Mouse (Mus musculus): Measurements from ENCODE around the gene Nme7. TPM values are rescaled to one million over a fixed set of nuclear protein-coding genes. Genes with fewer than 3 reads are reported as not detected.

The Nme7 gene
- polyA plus RNA-seq, 1 experiment from 2014 or later, result 16.1 TPM

- Histone ChIP-seq H3K27ac (no peak overlapping the region), H3K4me2 (no peak overlapping the region), H3K4me1 (replicated peaks) (no peaks in the 10 kb centered on the region; the same call in 1 of the 2 replicates), H3K9me3 (replicated peaks) (no peaks in the 10 kb centered on the region), H3K9ac (no peak overlapping the region), H3K27me3 (no peaks in the 10 kb centered on the region), H3K36me3 (no peaks in the 10 kb centered on the region), H3K4me3 (no peak overlapping the region)
- 84% methylated on average over 2 of the region's 2 CpGs for WGBS
- no peak for ATAC-seq (replicated peaks; ENCODE audit: insufficient number of reproducible peaks, insufficient read depth, low FRiP score, low read depth)
Observed at GRCm38 (mm10) chr1:164415347-164415751, 111.4 kb downstream of the Nme7 start.

GRCm38 (mm10) chr1:164416692-164417394, 112.9 kb downstream of the Nme7 start:
- Histone ChIP-seq H3K4me1 (replicated peaks) (no peaks in the 10 kb centered on the region; the same call in 1 of the 2 replicates), H3K9me3 (replicated peaks) (no peaks in the 10 kb centered on the region), H3K36me3 (no peaks in the 10 kb centered on the region), H3K4me3 (no peak overlapping the region), H3K9ac (no peak overlapping the region), H3K27me3 (no peaks in the 10 kb centered on the region), H3K4me2 (no peak overlapping the region), H3K27ac (no peak overlapping the region)
- ATAC-seq (replicated peaks; ENCODE audit: insufficient number of reproducible peaks, insufficient read depth, low FRiP score, low read depth), result no peak
- WGBS, result 65% methylated on average over 12 of the region's 12 CpGs

- Histone ChIP-seq H3K4me3 (no peak overlapping the region), H3K9ac (no peak overlapping the region), H3K4me1 (replicated peaks) (no peaks in the 10 kb centered on the region; the same call in 1 of the 2 replicates), H3K27ac (peak overlapping the region; percentile 33; the same call in 1 of the 2 replicates), H3K27me3 (no peaks in the 10 kb centered on the region), H3K4me2 (no peak overlapping the region), H3K36me3 (no peaks in the 10 kb centered on the region), H3K9me3 (replicated peaks) (no peaks in the 10 kb centered on the region)
- no peak for ATAC-seq (replicated peaks; ENCODE audit: insufficient number of reproducible peaks, insufficient read depth, low FRiP score, low read depth)
- 40% methylated on average over 3 of the region's 3 CpGs for WGBS
Observed at GRCm38 (mm10) chr1:164417604-164418003, 113.7 kb downstream of the Nme7 start.

- no peaks in the 10 kb centered on the region for H3K36me3 ChIP-seq
- no peaks in the 10 kb centered on the region for H3K27me3 ChIP-seq
- no peak overlapping the region for H3K4me3 ChIP-seq
- no peak overlapping the region for H3K4me2 ChIP-seq
- ATAC-seq (replicated peaks; ENCODE audit: insufficient number of reproducible peaks, insufficient read depth, low FRiP score, low read depth), result no peak
- no peak overlapping the region for H3K9ac ChIP-seq
- H3K9me3 ChIP-seq (replicated peaks), result no peaks in the 10 kb centered on the region
- no peak overlapping the region for H3K27ac ChIP-seq
- H3K4me1 ChIP-seq (replicated peaks), result peaks cover 2% of the 10 kb centered on the region; the same call in 1 of the 2 replicates
- 85% methylated on average over 10 of the region's 10 CpGs for WGBS
Observed at GRCm38 (mm10) chr1:164418320-164418719, 114.4 kb downstream of the Nme7 start.

- no peak overlapping the region for H3K9ac ChIP-seq
- WGBS, result 74% methylated on average over 8 of the region's 8 CpGs
- ATAC-seq (replicated peaks; ENCODE audit: insufficient number of reproducible peaks, insufficient read depth, low FRiP score, low read depth), result no peak
Observed at GRCm38 (mm10) chr1:164419401-164419800, 115.5 kb downstream of the Nme7 start.

GRCm38 (mm10) chr1:164420623-164421354, 116.9 kb downstream of the Nme7 start:
- Histone ChIP-seq H3K9me3 (replicated peaks) (no peaks in the 10 kb centered on the region), H3K4me1 (replicated peaks) (peaks cover 3% of the 10 kb centered on the region; the same call in 1 of the 2 replicates), H3K36me3 (no peaks in the 10 kb centered on the region), H3K4me3 (no peak overlapping the region), H3K27ac (no peak overlapping the region), H3K9ac (no peak overlapping the region), H3K27me3 (no peaks in the 10 kb centered on the region), H3K4me2 (no peak overlapping the region)
- ATAC-seq (replicated peaks; ENCODE audit: insufficient number of reproducible peaks, insufficient read depth, low FRiP score, low read depth), result no peak
- 70% methylated on average over 6 of the region's 6 CpGs for WGBS

More at GRCm38 (mm10) chr1:164419401-164419800, 115.5 kb downstream of the Nme7 start:
- peaks cover 3% of the 10 kb centered on the region; the same call in 1 of the 2 replicates for H3K4me1 ChIP-seq (replicated peaks)
- no peak overlapping the region for H3K4me2 ChIP-seq
- H3K4me3 ChIP-seq, result no peak overlapping the region
- H3K36me3 ChIP-seq, result no peaks in the 10 kb centered on the region
- H3K9me3 ChIP-seq (replicated peaks), result no peaks in the 10 kb centered on the region
- H3K27me3 ChIP-seq, result no peaks in the 10 kb centered on the region
- no peak overlapping the region for H3K27ac ChIP-seq

- WGBS, result 51% methylated on average over 7 of the region's 7 CpGs
- Histone ChIP-seq H3K27me3 (no peaks in the 10 kb centered on the region), H3K4me3 (no peak overlapping the region), H3K9ac (no peak overlapping the region), H3K27ac (no peak overlapping the region), H3K4me2 (no peak overlapping the region), H3K36me3 (no peaks in the 10 kb centered on the region), H3K4me1 (replicated peaks) (peaks cover 10% of the 10 kb centered on the region; the same call in 1 of the 2 replicates), H3K9me3 (replicated peaks) (no peaks in the 10 kb centered on the region)
- ATAC-seq (replicated peaks; ENCODE audit: insufficient number of reproducible peaks, insufficient read depth, low FRiP score, low read depth), result no peak; the same call in 1 of the 2 replicates
Observed at GRCm38 (mm10) chr1:164426227-164426626, 122.3 kb downstream of the Nme7 start.

GRCm38 (mm10) chr1:164427777-164428176, 123.9 kb downstream of the Nme7 start:
- no peak for ATAC-seq (replicated peaks; ENCODE audit: insufficient number of reproducible peaks, insufficient read depth, low FRiP score, low read depth)
- Histone ChIP-seq H3K4me3 (no peak overlapping the region), H3K27ac (no peak overlapping the region), H3K4me2 (no peak overlapping the region), H3K4me1 (replicated peaks) (peaks cover 10% of the 10 kb centered on the region; the same call in 1 of the 2 replicates), H3K9me3 (replicated peaks) (no peaks in the 10 kb centered on the region), H3K9ac (no peak overlapping the region), H3K27me3 (no peaks in the 10 kb centered on the region), H3K36me3 (no peaks in the 10 kb centered on the region)
- WGBS, result 74% methylated on average over 7 of the region's 7 CpGs

- Histone ChIP-seq H3K9me3 (replicated peaks) (no peaks in the 10 kb centered on the region), H3K4me1 (replicated peaks) (peaks cover 6% of the 10 kb centered on the region; the same call in 1 of the 2 replicates), H3K27ac (no peak overlapping the region), H3K36me3 (no peaks in the 10 kb centered on the region), H3K4me2 (no peak overlapping the region), H3K4me3 (no peak overlapping the region), H3K9ac (no peak overlapping the region), H3K27me3 (no peaks in the 10 kb centered on the region)
- ATAC-seq (replicated peaks; ENCODE audit: insufficient number of reproducible peaks, insufficient read depth, low FRiP score, low read depth), result no peak
- 54% methylated on average over 9 of the region's 9 CpGs for WGBS
Observed at GRCm38 (mm10) chr1:164428644-164429043, 124.7 kb downstream of the Nme7 start.

GRCm38 (mm10) chr1:164432649-164433048, 128.7 kb downstream of the Nme7 start:
- ATAC-seq (replicated peaks; ENCODE audit: insufficient number of reproducible peaks, insufficient read depth, low FRiP score, low read depth), result no peak
- Histone ChIP-seq H3K4me3 (no peak overlapping the region), H3K9ac (no peak overlapping the region), H3K27me3 (no peaks in the 10 kb centered on the region), H3K4me1 (replicated peaks) (peaks cover 20% of the 10 kb centered on the region), H3K27ac (no peak overlapping the region), H3K9me3 (replicated peaks) (no peaks in the 10 kb centered on the region), H3K36me3 (peaks cover 9% of the 10 kb centered on the region; the same call in 1 of the 2 replicates), H3K4me2 (no peak overlapping the region)
- WGBS, result 84% methylated on average over 5 of the region's 5 CpGs

- no peak overlapping the region for H3K27ac ChIP-seq
- ATAC-seq (replicated peaks; ENCODE audit: insufficient number of reproducible peaks, insufficient read depth, low FRiP score, low read depth), result no peak
- 58% methylated on average over 6 of the region's 6 CpGs for WGBS
Observed at GRCm38 (mm10) chr1:164434049-164434448, 130.1 kb downstream of the Nme7 start.

More at GRCm38 (mm10) chr1:164434049-164434448, 130.1 kb downstream of the Nme7 start:
- Histone ChIP-seq H3K4me2 (no peak overlapping the region), H3K36me3 (peaks cover 22% of the 10 kb centered on the region), H3K27me3 (no peaks in the 10 kb centered on the region), H3K4me1 (replicated peaks) (peaks cover 14% of the 10 kb centered on the region), H3K9me3 (replicated peaks) (no peaks in the 10 kb centered on the region), H3K4me3 (no peak overlapping the region), H3K9ac (no peak overlapping the region)
